Mouse (Mus musculus): ENCODE measurements around the gene Utrn.

GRCm38 (mm10) chr10:12773178-12773577 lies 96.0 kb downstream of the Utrn start:
- TF ChIP-seq POLR2A (IDR thresholded peaks at IDR 0.05; ENCODE audit: extremely low read depth, insufficient read depth, low read length) (no peak), CTCF (IDR thresholded peaks at IDR 0.05; ENCODE audit: extremely low read depth, insufficient read depth, low read length) (no peak)

All from cortical plate, adult 2 months (tissue).